Mouse (Mus musculus) intestine, embryonic 16.5 days (tissue): ENCODE measurements at regions not wholly inside any gene's neighbourhood (a gene's known extent, or its start where the extent isn't known, plus 50 kb on each side); places are given as distances from the start of the nearest gene placed in this dataset.

Experiments used
- ATAC-seq: fragments of 200-750 bp; cut with Nextera tagmentation; 2 replicates; pipeline ENCODE4 v1.8.0; 2017; ENCODE audit warnings: moderate TSS enrichment, moderate library complexity
- H3K27ac ChIP-seq: fragments of 300-500 bp; sonication (generic); 2 replicates; pipeline ENCODE4 v1.5.1; 2014; ENCODE audit warnings: mild to moderate bottlenecking, low read length
- H3K27me3 ChIP-seq: fragments of 300-500 bp; sonication (generic); replicated peaks from 2 replicates; pipeline ENCODE4 v1.6.1; 2014; ENCODE audit warnings: low read length, control low read depth, mixed read lengths; ENCODE audit not compliant: control insufficient read depth, insufficient read depth
- H3K36me3 ChIP-seq: fragments of 300-500 bp; sonication (generic); 2 replicates; pipeline ENCODE4 v1.6.1; 2014; ENCODE audit warnings: low read length, control low read depth; ENCODE audit not compliant: control insufficient read depth, insufficient read depth
- H3K4me1 ChIP-seq: fragments of 300-500 bp; sonication (generic); 2 replicates; pipeline ENCODE4 v1.6.1; 2014; ENCODE audit warnings: low read length, control low read depth, mixed read lengths; ENCODE audit not compliant: control insufficient read depth, insufficient read depth
- H3K4me2 ChIP-seq: fragments of 300-500 bp; sonication (generic); 2 replicates; pipeline ENCODE4 v1.6.1; 2014; ENCODE audit warnings: low read depth, low read length, control low read depth
- H3K4me3 ChIP-seq: fragments of 300-500 bp; sonication (generic); 2 replicates; pipeline ENCODE4 v1.5.1; 2014; ENCODE audit warnings: mild to moderate bottlenecking, low read length
- H3K9ac ChIP-seq: fragments of 300-500 bp; sonication (generic); 2 replicates; pipeline ENCODE4 v1.6.1; 2014; ENCODE audit warnings: low read depth, low read length
- H3K9me3 ChIP-seq: fragments of 300-500 bp; sonication (generic); 2 replicates; pipeline ENCODE4 v1.6.1; 2016; ENCODE audit warnings: low read length, control low read depth; ENCODE audit not compliant: control insufficient read depth
- WGBS: fragments of 180-500 bp; shearing (Covaris S2); extraction: QIAGEN DNeasy Blood & Tissue Kit; methylation state at CpG from one replicate; pipeline ENCODE4 v1.1.7; 2014; 5-methylcytosine and 5-hydroxymethylcytosine counted together

DNA sequence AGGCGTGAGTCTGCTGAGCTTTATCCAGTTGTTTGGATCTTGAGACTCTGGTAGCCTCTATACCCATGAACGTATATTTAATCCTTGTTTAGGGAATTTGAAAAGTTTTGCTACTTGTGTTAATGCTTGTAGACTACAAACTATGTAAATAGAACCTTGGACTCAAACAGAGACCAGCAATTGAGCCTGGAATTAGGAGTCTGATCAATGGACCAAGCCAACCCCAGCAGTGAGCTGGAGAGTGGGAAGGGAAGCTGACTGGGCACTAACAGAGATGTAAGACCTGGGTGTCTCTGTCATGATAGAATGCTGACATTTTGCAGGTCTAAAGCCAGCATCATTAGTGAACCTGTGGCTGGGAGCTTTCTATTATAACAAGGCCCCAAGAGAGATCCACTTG is 222.5 kb downstream of the Gm5447 start:
- no peak overlapping the region for H3K4me3 ChIP-seq
- no peaks in the 10 kb centered on the region for H3K27me3 ChIP-seq
- 0 out of 2 replicates have a peak, but pooled peaks cover 2% of the 10 kb centered on the region for H3K4me1 ChIP-seq
- no peak overlapping the region for H3K9ac ChIP-seq
- H3K36me3 ChIP-seq: no peaks in the 10 kb centered on the region
- H3K9me3 ChIP-seq: no peaks in the 10 kb centered on the region
- ATAC-seq: no peak
- 64% methylated on average over 2 of the region's 2 CpGs for WGBS
- no peak overlapping the region for H3K27ac ChIP-seq
- H3K4me2 ChIP-seq: no peak overlapping the region

DNA sequence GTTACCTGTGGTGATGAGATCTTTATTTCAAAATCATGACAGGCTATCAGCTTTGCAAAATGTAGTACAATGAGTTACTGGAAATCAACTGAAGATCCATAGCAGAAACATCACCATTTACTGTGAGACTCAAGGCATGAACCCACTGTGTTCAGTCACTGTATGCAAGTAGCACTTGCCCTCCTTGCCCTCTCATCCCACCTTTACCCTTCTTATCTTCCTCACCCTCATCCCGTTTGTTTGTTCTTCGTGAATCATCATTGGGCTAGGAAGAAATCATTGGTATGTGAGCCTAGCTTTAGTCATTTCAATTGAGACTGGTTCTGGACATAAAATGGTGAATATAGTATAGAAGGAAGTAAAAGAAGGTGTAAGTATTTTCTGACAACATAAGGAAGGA is 223.6 kb downstream of the Gm5447 start:
- no peaks in the 10 kb centered on the region for H3K27me3 ChIP-seq
- 0 out of 2 replicates have a peak, but pooled peaks have one; percentile 16 for ATAC-seq
- H3K4me2 ChIP-seq: no peak overlapping the region
- no peak overlapping the region for H3K9ac ChIP-seq
- no peaks in the 10 kb centered on the region for H3K9me3 ChIP-seq
- no peak overlapping the region for H3K4me3 ChIP-seq
- H3K36me3 ChIP-seq: no peaks in the 10 kb centered on the region
- 49% methylated on average over 2 of the region's 2 CpGs for WGBS
- H3K27ac ChIP-seq: no peak overlapping the region
- 0 out of 2 replicates have a peak, but pooled peaks cover 2% of the 10 kb centered on the region for H3K4me1 ChIP-seq

DNA sequence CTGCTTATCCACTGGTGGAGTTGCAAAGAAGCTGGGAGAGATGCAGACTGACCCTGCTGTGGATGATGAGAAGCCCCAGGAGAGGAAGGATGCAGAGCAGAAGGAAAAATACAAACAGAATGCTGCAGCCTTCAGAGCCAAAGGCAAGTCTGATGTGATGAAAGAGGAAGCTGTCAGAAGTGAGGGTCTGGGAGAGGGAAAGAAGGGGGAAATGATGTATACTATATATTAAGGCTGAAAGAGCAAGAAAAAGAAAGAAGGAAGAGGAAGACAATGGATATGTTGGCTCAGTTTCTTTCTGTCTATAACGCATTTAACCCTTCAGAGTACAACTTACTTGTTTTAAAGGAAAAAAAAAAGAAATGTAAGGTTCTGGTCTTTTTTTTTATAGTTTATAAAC is 225.4 kb downstream of the Gm5447 start:
- Histone ChIP-seq H3K9ac (no peak overlapping the region), H3K9me3 (no peaks in the 10 kb centered on the region), H3K4me2 (no peak overlapping the region), H3K4me1 (0 out of 2 replicates have a peak, but pooled peaks cover 2% of the 10 kb centered on the region), H3K36me3 (no peaks in the 10 kb centered on the region), H3K27me3 (no peaks in the 10 kb centered on the region), H3K27ac (no peak overlapping the region), H3K4me3 (no peak overlapping the region)
- no peak for ATAC-seq
- WGBS: 97% methylated on average over 1 of the region's 1 CpGs

DNA sequence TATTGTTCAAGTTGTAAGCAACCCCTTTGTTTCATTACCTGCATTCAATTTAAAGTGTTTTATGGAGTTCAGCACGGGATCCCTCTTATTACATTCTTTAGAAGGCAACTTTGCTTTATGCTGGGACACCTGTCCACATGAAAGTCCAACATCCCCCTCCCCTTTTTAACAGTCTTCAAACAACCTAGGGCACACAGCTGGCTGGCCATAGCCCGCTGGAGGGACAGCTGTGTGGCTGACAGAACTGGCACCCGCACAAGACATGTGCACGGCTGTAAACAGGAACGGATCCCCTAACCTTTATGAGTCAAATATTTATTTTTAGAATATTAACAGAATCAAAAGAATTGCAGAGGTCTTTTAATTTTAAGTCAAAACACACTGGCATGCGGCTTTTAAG is 230.1 kb downstream of the Gm5447 start:
- Histone ChIP-seq H3K36me3 (no peaks in the 10 kb centered on the region), H3K27ac (no peak overlapping the region), H3K9me3 (no peaks in the 10 kb centered on the region), H3K4me1 (no peaks in the 10 kb centered on the region), H3K4me2 (no peak overlapping the region), H3K4me3 (no peak overlapping the region), H3K9ac (no peak overlapping the region), H3K27me3 (no peaks in the 10 kb centered on the region)
- no peak for ATAC-seq
- WGBS: 52% methylated on average over 6 of the region's 6 CpGs

DNA sequence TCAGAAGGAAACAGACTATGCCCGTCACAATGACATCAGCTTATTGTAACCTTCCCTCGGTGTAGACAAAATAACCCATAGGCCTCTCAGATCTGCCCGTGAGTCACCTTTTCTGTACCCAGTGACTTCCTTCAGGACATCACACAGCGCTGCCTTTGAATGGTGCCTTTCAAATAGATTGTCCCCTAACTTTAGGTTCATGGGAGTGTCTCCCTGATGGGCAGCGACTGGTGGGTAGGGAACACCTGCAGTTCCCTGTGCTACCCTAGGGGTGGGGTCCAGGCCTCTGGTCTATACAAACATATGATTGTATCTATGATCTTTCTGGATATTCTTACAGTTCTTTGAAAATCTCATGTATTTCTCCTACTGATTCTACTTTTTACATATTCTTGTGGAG is 232.4 kb downstream of the Gm5447 start:
- H3K27ac ChIP-seq: no peak overlapping the region
- no peak overlapping the region for H3K9ac ChIP-seq
- no peak overlapping the region for H3K4me2 ChIP-seq
- no peaks in the 10 kb centered on the region for H3K27me3 ChIP-seq
- no peaks in the 10 kb centered on the region for H3K4me1 ChIP-seq
- no peak for ATAC-seq
- H3K36me3 ChIP-seq: no peaks in the 10 kb centered on the region
- no peaks in the 10 kb centered on the region for H3K9me3 ChIP-seq
- H3K4me3 ChIP-seq: no peak overlapping the region
- 63% methylated on average over 5 of the region's 5 CpGs for WGBS

DNA sequence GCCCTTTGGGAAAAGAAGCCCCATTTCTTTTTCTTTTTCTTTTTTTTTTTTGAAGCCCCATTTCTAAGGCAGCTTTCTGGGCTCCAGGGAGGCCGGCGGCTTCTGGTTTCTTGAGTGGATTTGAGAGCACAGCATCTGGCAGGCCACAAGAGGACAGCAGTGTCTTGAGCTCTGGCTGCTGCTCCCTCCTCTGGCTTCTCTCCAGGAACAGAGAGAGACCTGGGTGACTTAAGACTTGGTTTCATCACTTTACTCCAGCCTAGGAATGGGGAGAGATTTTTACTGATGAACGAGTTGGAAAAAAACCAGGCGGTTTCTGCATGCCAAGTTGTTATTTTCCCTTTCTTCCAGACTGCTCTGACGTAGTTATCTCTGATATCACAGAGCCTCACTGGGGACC is 233.7 kb downstream of the Gm5447 start:
- H3K27me3 ChIP-seq: no peaks in the 10 kb centered on the region
- H3K9me3 ChIP-seq: no peaks in the 10 kb centered on the region
- WGBS: 28% methylated on average over 5 of the region's 5 CpGs
- H3K4me2 ChIP-seq: no peak overlapping the region
- no peaks in the 10 kb centered on the region for H3K36me3 ChIP-seq
- H3K9ac ChIP-seq: no peak overlapping the region
- peak; percentile 31 for ATAC-seq
- no peak overlapping the region for H3K4me3 ChIP-seq
- no peak overlapping the region for H3K27ac ChIP-seq
- H3K4me1 ChIP-seq: no peaks in the 10 kb centered on the region

DNA sequence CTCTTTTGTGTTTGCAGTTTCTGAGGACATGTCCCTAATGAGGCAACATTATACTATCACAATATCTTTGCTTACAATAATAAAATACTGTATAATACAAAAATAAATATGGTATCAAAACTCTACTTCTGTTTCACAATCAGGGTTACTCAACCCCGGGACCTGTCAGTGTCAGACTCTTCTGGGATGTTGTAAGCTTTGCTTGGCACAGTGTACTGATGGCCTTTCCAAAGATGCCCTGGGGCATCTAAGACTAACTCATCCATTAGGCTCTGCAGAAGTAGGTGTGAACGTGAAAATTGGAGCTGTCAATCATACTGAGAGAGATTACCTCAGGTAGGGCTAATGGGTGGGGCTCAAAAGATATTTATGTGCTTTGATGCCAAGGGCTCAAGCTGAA is 249.0 kb downstream of the Gm5447 start:
- H3K27ac ChIP-seq: no peak overlapping the region
- H3K9ac ChIP-seq: no peak overlapping the region
- H3K4me2 ChIP-seq: no peak overlapping the region
- H3K9me3 ChIP-seq: no peaks in the 10 kb centered on the region
- no peak overlapping the region for H3K4me3 ChIP-seq
- no peaks in the 10 kb centered on the region for H3K4me1 ChIP-seq
- no peak for ATAC-seq
- H3K36me3 ChIP-seq: no peaks in the 10 kb centered on the region
- no peaks in the 10 kb centered on the region for H3K27me3 ChIP-seq
- 73% methylated on average over 2 of the region's 2 CpGs for WGBS

DNA sequence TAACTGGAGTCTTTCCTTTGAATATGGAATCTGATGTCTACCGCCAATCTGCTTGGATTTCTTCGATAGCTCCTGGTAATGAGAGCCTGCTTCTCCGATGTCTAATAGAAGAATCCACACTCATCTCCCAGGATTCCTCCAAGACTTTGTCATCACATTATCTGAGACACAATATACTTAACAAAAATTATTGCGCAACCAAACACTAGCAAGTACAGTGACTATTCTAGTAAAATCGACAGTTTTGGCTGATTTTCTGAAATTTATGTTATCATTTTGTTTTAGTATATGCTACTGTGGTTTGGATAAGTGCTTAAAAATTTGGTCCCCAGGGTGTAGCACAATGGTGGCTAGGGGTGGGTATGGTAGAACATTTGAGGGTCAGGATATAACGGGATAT is 266.5 kb downstream of the Gm5447 start:
- no peak overlapping the region for H3K4me3 ChIP-seq
- no peaks in the 10 kb centered on the region for H3K27me3 ChIP-seq
- no peak overlapping the region for H3K9ac ChIP-seq
- WGBS: 94% methylated on average over 6 of the region's 6 CpGs
- no peak overlapping the region for H3K27ac ChIP-seq
- no peaks in the 10 kb centered on the region for H3K4me1 ChIP-seq
- no peak for ATAC-seq
- no peaks in the 10 kb centered on the region for H3K36me3 ChIP-seq
- no peaks in the 10 kb centered on the region for H3K9me3 ChIP-seq
- H3K4me2 ChIP-seq: no peak overlapping the region

DNA sequence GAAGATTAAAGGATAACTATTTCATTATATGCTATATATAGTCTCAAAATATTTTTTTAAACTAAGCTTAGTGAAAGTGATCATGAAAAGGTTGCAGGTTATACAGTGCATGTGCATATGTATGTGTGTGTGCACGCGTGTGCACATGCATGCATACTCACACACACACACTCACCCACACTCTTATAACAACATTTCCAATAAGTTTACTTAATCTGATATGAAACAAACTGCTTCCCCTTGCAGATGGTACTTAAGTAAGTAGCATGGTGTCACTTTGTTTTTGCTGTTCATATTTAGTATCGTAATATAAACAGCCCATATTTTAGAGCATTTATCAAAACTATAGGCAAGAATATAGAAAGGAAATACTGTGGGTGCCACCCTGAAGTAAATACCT is 275.0 kb downstream of the Gm5447 start:
- Histone ChIP-seq H3K4me2 (no peak overlapping the region), H3K36me3 (no peaks in the 10 kb centered on the region), H3K27ac (no peak overlapping the region), H3K9me3 (no peaks in the 10 kb centered on the region), H3K9ac (no peak overlapping the region), H3K27me3 (0 out of 2 replicates have a peak, but pooled peaks cover 4% of the 10 kb centered on the region), H3K4me3 (no peak overlapping the region), H3K4me1 (no peaks in the 10 kb centered on the region)
- ATAC-seq: no peak
- 81% methylated on average over 3 of the region's 3 CpGs for WGBS

DNA sequence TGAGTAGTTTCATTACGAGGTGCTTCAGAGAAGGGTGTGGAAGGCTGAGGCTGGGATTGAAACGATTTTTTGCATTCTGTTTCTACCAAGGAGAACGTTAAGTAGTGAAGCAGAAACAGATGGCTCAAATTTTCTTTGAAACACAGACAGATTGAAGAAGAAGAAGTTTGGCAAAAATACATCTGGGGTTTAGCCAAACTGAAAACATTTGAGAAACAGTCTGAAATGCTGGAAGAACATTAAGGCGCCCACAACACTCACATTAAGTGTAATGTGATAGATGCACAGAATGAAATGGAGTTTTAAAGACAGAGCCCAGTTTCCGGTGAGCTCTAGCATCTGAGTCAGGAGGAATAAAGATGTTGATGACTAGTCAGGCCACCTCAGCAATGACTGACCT is 275.5 kb downstream of the Gm5447 start:
- no peak overlapping the region for H3K9ac ChIP-seq
- ATAC-seq: no peak
- no peak overlapping the region for H3K4me2 ChIP-seq
- WGBS: 53% methylated on average over 5 of the region's 5 CpGs
- H3K4me1 ChIP-seq: no peaks in the 10 kb centered on the region
- no peak overlapping the region for H3K27ac ChIP-seq
- no peak overlapping the region for H3K4me3 ChIP-seq
- 0 out of 2 replicates have a peak, but pooled peaks cover 4% of the 10 kb centered on the region for H3K27me3 ChIP-seq
- H3K36me3 ChIP-seq: no peaks in the 10 kb centered on the region
- H3K9me3 ChIP-seq: no peaks in the 10 kb centered on the region
